Mouse (Mus musculus) heart, postnatal 0 days (tissue): ENCODE measurements around the gene Timp4.

Source experiments
- CTCF ChIP-seq: IDR thresholded peaks from 2 replicates; pipeline ENCODE4 v1.5.1; 2016; ENCODE audit warnings: antibody characterized with exemption, control low read depth, low read depth
- EP300 ChIP-seq: IDR thresholded peaks from 2 replicates; pipeline ENCODE4 v1.6.1; 2016; ENCODE audit warnings: antibody characterized with exemption, low read depth

DNA sequence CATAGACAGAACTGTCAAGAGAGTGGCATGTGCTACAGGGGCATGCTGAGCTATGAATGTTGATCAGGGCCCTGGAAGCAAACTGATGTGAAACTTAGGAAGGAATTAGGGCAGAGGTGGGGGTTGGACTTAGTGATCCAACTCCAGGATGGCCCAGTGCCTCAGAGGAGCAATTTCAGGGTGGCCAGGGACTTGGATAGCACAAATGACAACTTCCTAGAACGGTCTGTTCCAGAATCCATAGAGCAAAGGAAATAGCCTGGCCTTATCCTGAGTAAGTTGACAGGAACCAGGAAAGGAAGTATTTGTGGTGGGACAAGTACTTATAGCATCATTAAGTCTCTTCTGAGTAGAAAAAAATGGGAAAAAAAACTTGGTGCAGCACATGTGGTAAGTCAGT lies 19.4 kb downstream of the Timp4 start:
- TF ChIP-seq EP300: peak; percentile 95
- TF ChIP-seq CTCF: no peak
